Mouse (Mus musculus) CH12.LX (cell line): ENCODE measurements at regions not wholly inside any gene's neighbourhood (a gene's known extent, or its start where the extent isn't known, plus 50 kb on each side); places are given as distances from the start of the nearest gene placed in this dataset.

Experiments
- DNase-seq: peaks from one replicate; pipeline ENCODE4 v3.0.0-alpha.2; 2013; ENCODE audit errors: extremely low read depth
- H3K27ac ChIP-seq: 2 replicates; pipeline ENCODE4 v1.5.1; 2012; ENCODE audit warnings: low read depth, mild to moderate bottlenecking, control low read depth, moderate library complexity; ENCODE audit not compliant: insufficient read depth
- H3K27me3 ChIP-seq: replicated peaks from 2 replicates; pipeline ENCODE3; 2012; ENCODE audit warnings: inconsistent platforms
- H3K36me3 ChIP-seq, 2 experiments: replicated peaks in 1 of 2; 2 replicates each; pipeline versions ENCODE3 to v1.6.1; 2012; ENCODE audit warnings: inconsistent platforms in 1 of 2, low read length in 1 of 2, mild to moderate bottlenecking in 1 of 2, mixed read lengths in 1 of 2, moderate library complexity in 1 of 2; ENCODE audit not compliant: control insufficient read depth in 1 of 2, insufficient read depth in 1 of 2
- H3K4me1 ChIP-seq, 2 experiments: 2 replicates each; pipeline ENCODE4 v1.6.1; 2012; ENCODE audit warnings: inconsistent platforms in 1 of 2, moderate library complexity in 1 of 2; ENCODE audit not compliant: insufficient read depth in 2 of 2, control insufficient read depth in 1 of 2
- H3K4me2 ChIP-seq: 2 replicates; pipeline ENCODE4 v1.6.1; 2012; ENCODE audit warnings: low read depth, mild to moderate bottlenecking, control low read depth; ENCODE audit not compliant: poor library complexity, insufficient read depth, severe bottlenecking
- H3K4me3 ChIP-seq, 3 experiments: fragments of 150-350 bp in 1 of 3; sonication (generic) in 1 of 3; replicated peaks in 1 of 3; 2 replicates each; pipeline versions ENCODE3 to v1.5.1; 2011 to 2012; ENCODE audit warnings: low read depth in 2 of 3, low read length in 2 of 3, mild to moderate bottlenecking in 2 of 3, moderate library complexity in 2 of 3, control low read depth in 1 of 3, improper control_type of control experiment in 1 of 3, inconsistent platforms in 1 of 3, mixed read lengths in 1 of 3; ENCODE audit not compliant: poor library complexity in 1 of 3
- H3K79me2 ChIP-seq: replicated peaks from 2 replicates; pipeline ENCODE4 v1.6.1; 2012; ENCODE audit warnings: mild to moderate bottlenecking, moderate library complexity; ENCODE audit not compliant: control insufficient read depth, poor library complexity, insufficient read depth, severe bottlenecking; ENCODE audit errors: extremely low read depth
- H3K9ac ChIP-seq: 2 replicates; pipeline ENCODE4 v1.6.1; 2012; ENCODE audit warnings: low read depth, mild to moderate bottlenecking, control low read depth, moderate library complexity; ENCODE audit not compliant: insufficient read depth
- H3K9me3 ChIP-seq: replicated peaks from 2 replicates; pipeline ENCODE3; 2012; ENCODE audit warnings: low read length, inconsistent platforms, mixed read lengths
- BHLHE40 ChIP-seq: IDR thresholded peaks from 2 replicates; pipeline ENCODE4 v1.6.1; 2011; ENCODE audit warnings: mild to moderate bottlenecking, low read depth, low read length, improper control_type of control experiment
- CHD1 ChIP-seq: IDR thresholded peaks from 2 replicates; pipeline ENCODE4 v1.6.1; 2012; ENCODE audit warnings: low read depth, low read length, improper control_type of control experiment, inconsistent platforms
- CTCF ChIP-seq, 2 experiments: IDR thresholded peaks in 1 of 2; conservative IDR thresholded peaks in 1 of 2; 2 replicates each; pipeline ENCODE4 v1.5.1; 2011 to 2012; ENCODE audit warnings: low read depth in 2 of 2, low read length in 2 of 2, improper control_type of control experiment in 1 of 2, inconsistent platforms in 1 of 2, mild to moderate bottlenecking in 1 of 2, moderate library complexity in 1 of 2
- ETS1 ChIP-seq: conservative IDR thresholded peaks from 2 replicates; pipeline ENCODE4 v1.6.1; 2012; ENCODE audit warnings: low read depth, mild to moderate bottlenecking, inconsistent platforms, low read length, improper control_type of control experiment, moderate library complexity
- GABPA ChIP-seq: IDR thresholded peaks from 2 replicates; pipeline ENCODE4 v1.6.1; 2012; ENCODE audit warnings: low read depth, low read length, improper control_type of control experiment, inconsistent platforms; ENCODE audit not compliant: insufficient replicate concordance
- HCFC1 ChIP-seq: IDR thresholded peaks from 2 replicates; pipeline ENCODE4 v1.6.1; 2012; ENCODE audit warnings: low read depth, mild to moderate bottlenecking, inconsistent platforms, low read length, improper control_type of control experiment
- IRF4 ChIP-seq: IDR thresholded peaks from 2 replicates; pipeline ENCODE4 v1.6.1; 2014; ENCODE audit warnings: low read depth, mild to moderate bottlenecking, inconsistent platforms, low read length, improper control_type of control experiment
- JUN ChIP-seq: IDR thresholded peaks from 2 replicates; pipeline ENCODE4 v1.6.1; 2011; ENCODE audit warnings: low read depth, mild to moderate bottlenecking, low read length, improper control_type of control experiment, moderate library complexity; ENCODE audit not compliant: insufficient read depth
- JUND ChIP-seq: conservative IDR thresholded peaks from 2 replicates; pipeline ENCODE4 v1.6.1; 2011; ENCODE audit warnings: low read depth, low read length, improper control_type of control experiment
- KAT2A ChIP-seq: IDR thresholded peaks from 2 replicates; pipeline ENCODE4 v1.6.1; 2012; ENCODE audit warnings: low read length, improper control_type of control experiment, inconsistent platforms; ENCODE audit not compliant: insufficient replicate concordance
- MAFK ChIP-seq: IDR thresholded peaks from 2 replicates; pipeline ENCODE4 v1.6.1; 2011; ENCODE audit warnings: low read length, improper control_type of control experiment; ENCODE audit not compliant: insufficient replicate concordance
- MAX ChIP-seq: IDR thresholded peaks from 2 replicates; pipeline ENCODE4 v1.6.1; 2011; ENCODE audit warnings: low read length, improper control_type of control experiment
- MAZ ChIP-seq: IDR thresholded peaks from 2 replicates; pipeline ENCODE4 v1.6.1; 2012; ENCODE audit warnings: low read depth, mild to moderate bottlenecking, inconsistent platforms, low read length, improper control_type of control experiment, moderate library complexity
- MEF2A ChIP-seq: IDR thresholded peaks from 2 replicates; pipeline ENCODE4 v1.6.1; 2014; ENCODE audit warnings: low read depth, mild to moderate bottlenecking, inconsistent platforms, low read length, improper control_type of control experiment, borderline replicate concordance
- MXI1 ChIP-seq: IDR thresholded peaks from 2 replicates; pipeline ENCODE4 v1.6.1; 2011; ENCODE audit warnings: mild to moderate bottlenecking, low read depth, low read length, improper control_type of control experiment
- MYC ChIP-seq: IDR thresholded peaks from 2 replicates; pipeline ENCODE4 v1.6.1; 2011; ENCODE audit warnings: low read depth, mild to moderate bottlenecking, improper control_type of control experiment, low read length
- NELFE ChIP-seq: IDR thresholded peaks from 2 replicates; pipeline ENCODE4 v1.6.1; 2011; ENCODE audit warnings: low read depth, low read length, improper control_type of control experiment
- NRF1 ChIP-seq: IDR thresholded peaks from 2 replicates; pipeline ENCODE4 v1.6.1; 2014; ENCODE audit warnings: low read depth, mild to moderate bottlenecking, inconsistent platforms, low read length, improper control_type of control experiment, moderate library complexity
- PAX5 ChIP-seq: IDR thresholded peaks from 2 replicates; pipeline ENCODE4 v1.6.1; 2012; ENCODE audit warnings: low read length, inconsistent platforms, mixed read lengths
- POLR2A ChIP-seq: IDR thresholded peaks from 2 replicates; pipeline ENCODE4 v1.6.1; 2011; ENCODE audit warnings: low read depth, mild to moderate bottlenecking, improper control_type of control experiment, low read length
- RAD21 ChIP-seq: IDR thresholded peaks from 2 replicates; pipeline ENCODE4 v1.6.1; 2011; ENCODE audit warnings: low read depth, mild to moderate bottlenecking, low read length, improper control_type of control experiment, moderate library complexity
- RCOR1 ChIP-seq: conservative IDR thresholded peaks from 2 replicates; pipeline ENCODE4 v1.6.1; 2012; ENCODE audit warnings: low read depth, mild to moderate bottlenecking, inconsistent platforms, low read length, improper control_type of control experiment
- SIN3A ChIP-seq: IDR thresholded peaks from 2 replicates; pipeline ENCODE4 v1.6.1; 2012; ENCODE audit warnings: low read length, improper control_type of control experiment, inconsistent platforms
- SMC3 ChIP-seq: IDR thresholded peaks from 2 replicates; pipeline ENCODE4 v1.6.1; 2011; ENCODE audit warnings: low read depth, low read length, improper control_type of control experiment
- TBP ChIP-seq: conservative IDR thresholded peaks from 2 replicates; pipeline ENCODE4 v1.6.1; 2011; ENCODE audit warnings: low read depth, low read length, improper control_type of control experiment
- TCF12 ChIP-seq: IDR thresholded peaks from 2 replicates; pipeline ENCODE4 v1.6.1; 2014; ENCODE audit warnings: low read depth, mild to moderate bottlenecking, inconsistent platforms, low read length, improper control_type of control experiment
- UBTF ChIP-seq: IDR thresholded peaks from 2 replicates; pipeline ENCODE4 v1.6.1; 2012; ENCODE audit warnings: low read depth, mild to moderate bottlenecking, inconsistent platforms, low read length, improper control_type of control experiment, moderate library complexity
- USF1 ChIP-seq: IDR thresholded peaks from 2 replicates; pipeline ENCODE4 v1.6.1; 2014; ENCODE audit warnings: low read depth, mild to moderate bottlenecking, inconsistent platforms, low read length, improper control_type of control experiment
- USF2 ChIP-seq: conservative IDR thresholded peaks from 2 replicates; pipeline ENCODE4 v1.6.1; 2011; ENCODE audit warnings: low read depth, low read length, improper control_type of control experiment
- ZC3H11A ChIP-seq: IDR thresholded peaks from 2 replicates; pipeline ENCODE4 v1.6.1; 2012; ENCODE audit warnings: low read depth, mild to moderate bottlenecking, inconsistent platforms, low read length, improper control_type of control experiment
- ZKSCAN1 ChIP-seq: IDR thresholded peaks from 2 replicates; pipeline ENCODE4 v1.6.1; 2012; ENCODE audit warnings: low read depth, inconsistent platforms, low read length, improper control_type of control experiment, borderline replicate concordance
- ZMIZ1 ChIP-seq: IDR thresholded peaks from 2 replicates; pipeline ENCODE4 v1.6.1; 2012; ENCODE audit warnings: low read depth, mild to moderate bottlenecking, inconsistent platforms, low read length, improper control_type of control experiment
- ZNF384 ChIP-seq: IDR thresholded peaks from 2 replicates; pipeline ENCODE4 v1.6.1; 2012; ENCODE audit warnings: low read depth, low read length, improper control_type of control experiment, inconsistent platforms
- dilution Hi-C: fragments of 300-500 bp; cut with MboI; formaldehyde crosslinking; loops from 2 replicates; pipeline ENCODE4 v1.14.3; 2020; ENCODE audit warnings: low sequenced_read_pairs; ENCODE audit not compliant: extremely low pct_unique_long_range_greater_than_20kb, extremely low pct_ligation_motif_present
- in situ Hi-C: fragments of 300-500 bp; cut with MboI; formaldehyde crosslinking; loops from 3 replicates; pipeline ENCODE4 v1.14.3; 2019; ENCODE audit warnings: low sequenced_read_pairs, low pct_ligation_motif_present, low pct_unique_long_range_greater_than_20kb, mixed read lengths

DNA sequence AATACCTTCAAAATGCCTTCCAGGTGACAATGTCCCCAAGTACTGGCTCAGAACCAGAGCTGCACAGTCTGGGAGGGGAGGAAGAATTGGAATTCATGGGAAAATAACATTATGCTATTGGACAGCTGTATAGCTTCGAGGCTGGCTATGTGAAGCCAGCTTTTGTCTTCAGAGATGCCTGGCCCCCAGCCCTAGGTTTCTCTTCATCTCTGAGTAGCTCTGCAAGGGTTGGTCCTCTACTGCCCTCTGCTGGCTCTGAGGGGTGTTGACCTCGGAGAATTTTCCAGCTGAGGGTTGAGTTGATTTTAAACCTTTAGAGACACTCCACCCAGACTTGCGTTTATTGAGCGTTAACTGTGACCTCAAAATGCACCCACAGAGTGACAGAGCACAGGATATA, 63.3 kb upstream of the Bace2 start:
- Histone ChIP-seq H3K4me3 (no peak overlapping the region), H3K4me2 (peak overlapping the region; percentile 33)
- in situ Hi-C loops, result loop anchor here (25.0 kb wide), 1 partner anchor 581 kb away; no protein-coding TSS in a partner anchor

DNA sequence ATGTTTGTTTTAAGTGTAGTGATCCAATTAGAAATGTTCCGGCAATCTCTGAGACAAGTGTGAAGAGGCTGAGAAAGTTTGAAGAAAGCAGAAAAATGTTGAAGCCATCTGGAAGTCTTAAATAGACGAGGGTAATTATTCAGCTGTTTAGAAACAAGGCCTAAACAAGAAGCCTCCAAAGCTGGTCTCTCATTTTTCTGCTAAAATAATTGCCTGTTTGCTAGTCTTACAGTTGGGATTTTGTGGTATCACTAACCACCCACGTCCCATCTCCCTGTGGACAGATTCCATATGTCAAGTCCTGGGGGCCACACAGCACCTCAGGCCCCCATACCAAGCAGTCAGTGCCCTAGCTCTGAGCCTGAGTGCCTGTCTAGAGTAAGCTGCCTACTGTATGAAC, 59.4 kb upstream of the Bace2 start:
- in situ Hi-C loops (loop anchor here (25.0 kb wide), 1 partner anchor 585 kb away; no protein-coding TSS in a partner anchor), dilution Hi-C loops (no loop called here)
- TF ChIP-seq CHD1 (no peak), CTCF (conservative IDR thresholded peaks at IDR 0.05 in 1 of 2, IDR thresholded peaks at IDR 0.05 in 1 of 2; ENCODE audit: low read depth in 2 of 2, low read length in 2 of 2) (no peak), MXI1 (no peak), HCFC1 (no peak), TBP (no peak), ZC3H11A (no peak), MAX (no peak), BHLHE40 (no peak), RCOR1 (no peak), IRF4 (no peak), ZNF384 (no peak), MAFK (no peak), TCF12 (no peak), RAD21 (no peak), PAX5 (no peak)
- Histone ChIP-seq H3K79me2 (no peaks in the 10 kb centered on the region), H3K36me3 (no peaks in the 10 kb centered on the region), H3K4me1 (peaks cover 0 to 15% of the 10 kb centered on the region in 2 experiments; a peak in 2 of 4 replicates), H3K27ac (no peak overlapping the region), H3K9ac (no peak overlapping the region), H3K9me3 (no peaks in the 10 kb centered on the region), H3K4me3 (no peak overlapping the region), H3K4me2 (no peak overlapping the region), H3K27me3 (no peaks in the 10 kb centered on the region)
- DNase-seq, result no peak

More for the DNA sequence above, 63.3 kb upstream of the Bace2 start:
- TF ChIP-seq MYC (no peak), KAT2A (no peak), SIN3A (0 out of 2 replicates have a peak, but pooled peaks have one; percentile 45), ZKSCAN1 (no peak), IRF4 (peak; percentile 46; the same call in 1 of the 2 replicates), NRF1 (peak; percentile 12; the same call in 1 of the 2 replicates), POLR2A (no peak), GABPA (no peak), TCF12 (0 out of 2 replicates have a peak, but pooled peaks have one; percentile 45), MEF2A (no peak; the same call in 1 of the 2 replicates), BHLHE40 (no peak), ZMIZ1 (no peak), ETS1 (no peak), NELFE (peak; percentile 31; the same call in 1 of the 2 replicates), SMC3 (peak; percentile 91), JUN (no peak), JUND (peak; percentile 24; the same call in 1 of the 2 replicates), USF2 (no peak), PAX5 (no peak), UBTF (no peak), USF1 (no peak), RAD21 (peak; percentile 99), MXI1 (no peak), TBP (no peak), MAFK (no peak), ZC3H11A (peak; percentile 86), CTCF (conservative IDR thresholded peaks at IDR 0.05 in 1 of 2, IDR thresholded peaks at IDR 0.05 in 1 of 2; ENCODE audit: low read depth in 2 of 2, low read length in 2 of 2) (peak; percentile 95 to 97), MAZ (peak; percentile 67)
- Histone ChIP-seq H3K79me2 (no peaks in the 10 kb centered on the region), H3K4me1 (peaks cover 3 to 32% of the 10 kb centered on the region in 2 experiments), H3K9me3 (no peaks in the 10 kb centered on the region), H3K27me3 (no peaks in the 10 kb centered on the region), H3K36me3 (no peaks in the 10 kb centered on the region), H3K27ac (no peak overlapping the region), H3K9ac (no peak overlapping the region)
- dilution Hi-C loops, result no loop called here
- DNase-seq, result peak; percentile 90
